Mouse (Mus musculus) intestine, embryonic 15.5 days (tissue): Measurements from ENCODE around the gene Mdn1. TPM values are rescaled to one million over a fixed set of nuclear protein-coding genes. Genes with fewer than 3 reads are reported as not detected.

ENCODE experiments used
- ATAC-seq: fragments of 200-750 bp; cut with Nextera tagmentation; 2 replicates; pipeline ENCODE4 v1.8.0; 2017; ENCODE audit warnings: moderate TSS enrichment, moderate library complexity
- H3K27ac ChIP-seq: fragments of 300-500 bp; sonication (generic); 2 replicates; pipeline ENCODE4 v1.5.1; 2015; ENCODE audit warnings: mild to moderate bottlenecking, inconsistent platforms
- H3K27me3 ChIP-seq: fragments of 300-500 bp; sonication (generic); replicated peaks from 2 replicates; pipeline ENCODE4 v1.6.1; 2015; ENCODE audit warnings: inconsistent platforms
- H3K36me3 ChIP-seq: fragments of 300-500 bp; sonication (generic); 2 replicates; pipeline ENCODE4 v1.6.1; 2015; ENCODE audit warnings: inconsistent platforms
- H3K4me1 ChIP-seq: fragments of 300-500 bp; sonication (generic); replicated peaks from 2 replicates; pipeline ENCODE4 v1.6.1; 2015; ENCODE audit warnings: inconsistent platforms
- H3K4me2 ChIP-seq: fragments of 300-500 bp; sonication (generic); replicated peaks from 2 replicates; pipeline ENCODE4 v1.6.1; 2015; ENCODE audit warnings: mild to moderate bottlenecking, inconsistent platforms
- H3K4me3 ChIP-seq: fragments of 300-500 bp; sonication (generic); replicated peaks from 2 replicates; pipeline ENCODE4 v1.5.1; 2015; ENCODE audit warnings: inconsistent platforms
- H3K9ac ChIP-seq: fragments of 300-500 bp; sonication (generic); 2 replicates; pipeline ENCODE4 v1.6.1; 2015; ENCODE audit warnings: inconsistent platforms
- H3K9me3 ChIP-seq: fragments of 300-500 bp; sonication (generic); 2 replicates; pipeline ENCODE4 v1.6.1; 2016; ENCODE audit warnings: inconsistent platforms
- WGBS: fragments of 180-500 bp; shearing (Covaris S2); methylation state at CpG from one replicate; pipeline ENCODE4 v1.1.7; 2015; 5-methylcytosine and 5-hydroxymethylcytosine counted together
- polyA plus RNA-seq: library from polyadenylated mRNA; unstranded; fragments of >200 nt; fragmentation: Nextera tagmentation; extraction: Ambion mirVana; gene quantifications from 2 replicates; pipeline ENCODE4 v1.2.1, GENCODE M21; 2015

The Mdn1 gene
- 10.8 and 13.8 TPM in 2 replicates for polyA plus RNA-seq

- Histone ChIP-seq H3K9me3 (no peaks in the 10 kb centered on the region), H3K4me1 (no peaks in the 10 kb centered on the region), H3K9ac (peak within 1 kb of the TSS; percentile 59), H3K4me3 (peak within 1 kb of the TSS; percentile 91), H3K36me3 (no peaks in the 10 kb centered on the region), H3K4me2 (peak within 1 kb of the TSS; percentile 67), H3K27me3 (no peaks in the 10 kb centered on the region), H3K27ac (peak within 1 kb of the TSS; percentile 48; the same call in 1 of the 2 replicates)
- under 1% methylated on average over 68 of the region's 68 CpGs for WGBS
- peak; percentile 93 for ATAC-seq
These were observed at the start of gene Mdn1 for GRCm38 (mm10) chr4:32656918-32657662. Gene Mdn1 (plus strand): TSS chr4:32657119.

DNA sequence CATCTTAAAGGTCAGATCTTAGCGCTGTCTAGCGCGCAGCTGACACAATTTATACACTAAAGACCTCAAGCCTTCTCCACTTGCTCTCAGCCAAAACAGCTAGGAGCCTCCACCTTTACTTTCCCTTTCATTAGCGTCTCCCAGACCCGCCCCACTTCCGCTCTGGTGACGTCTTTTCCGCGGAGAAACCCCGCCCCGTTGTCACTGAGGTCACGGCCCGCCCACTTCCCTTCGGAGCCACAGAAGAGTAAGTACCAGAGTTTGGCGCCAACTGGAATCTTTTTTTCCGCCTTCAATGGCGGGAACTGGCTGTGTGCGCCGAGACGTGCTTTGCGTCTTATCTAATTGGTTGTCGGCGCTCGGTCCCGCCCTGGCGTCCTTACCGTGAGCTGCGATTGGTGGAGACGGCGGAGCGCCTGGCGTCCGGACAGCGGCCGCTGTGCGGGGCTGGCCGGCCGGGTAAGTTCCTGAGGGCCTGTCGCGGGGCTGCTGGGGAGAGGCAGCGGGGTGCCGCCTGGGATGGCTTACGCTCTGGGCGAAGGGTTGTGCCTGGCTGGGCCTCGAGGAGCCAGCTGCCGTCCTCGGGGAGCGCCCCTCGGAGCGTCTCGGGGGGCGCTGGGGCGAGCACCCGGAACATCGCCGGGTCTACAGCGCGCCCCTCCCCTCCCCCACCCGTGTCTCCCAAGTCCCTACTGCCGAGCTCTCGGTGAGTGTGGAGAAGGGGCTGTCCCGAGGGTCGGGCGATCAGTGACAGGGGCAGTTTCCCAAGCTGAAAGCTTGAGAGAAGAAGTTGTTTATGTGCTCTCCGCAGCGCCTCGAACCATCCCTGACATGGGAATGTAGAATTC is 41.7 kb upstream of the Mdn1 start, which contains the start of gene Casp8ap2:
TSS of gene Casp8ap2 (plus strand) at position 418 of the 848 bp plus-strand sequence.
- H3K4me2 ChIP-seq = peak within 1 kb of the TSS; percentile 78
- H3K9ac ChIP-seq = peak within 1 kb of the TSS; percentile 78
- peak within 1 kb of the TSS; percentile 74 for H3K27ac ChIP-seq
- H3K36me3 ChIP-seq = no peaks in the 10 kb centered on the region
- H3K4me3 ChIP-seq = peak within 1 kb of the TSS; percentile 87
- peak; percentile 100 for ATAC-seq
- H3K27me3 ChIP-seq = no peaks in the 10 kb centered on the region
- under 1% methylated on average over 65 of the region's 67 CpGs for WGBS
- H3K9me3 ChIP-seq = no peaks in the 10 kb centered on the region
- H3K4me1 ChIP-seq = 0 out of 2 replicates have a peak, but pooled peaks cover 6% of the 10 kb centered on the region

DNA sequence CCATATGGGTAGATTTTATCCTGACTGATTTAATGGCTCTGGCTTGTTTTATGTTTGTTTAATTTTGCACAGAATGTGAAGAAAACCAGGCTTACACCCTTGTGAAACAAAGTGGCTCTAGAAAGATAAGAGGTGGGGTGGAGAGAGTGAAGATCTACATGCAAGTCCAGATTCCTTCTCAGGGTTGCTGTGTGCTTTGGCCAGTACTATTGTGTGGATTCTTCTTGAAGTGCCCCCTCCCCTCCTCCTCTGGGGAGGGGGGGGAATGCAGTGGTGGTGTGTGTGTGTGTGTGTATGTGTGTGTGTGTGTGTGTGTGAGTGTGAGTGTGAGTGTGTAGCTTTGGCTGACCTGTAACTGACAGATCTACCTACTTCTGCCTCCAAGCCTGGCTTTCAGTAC is 35.3 kb upstream of the Mdn1 start:
- Histone ChIP-seq H3K4me2 (no peak overlapping the region), H3K36me3 (no peaks in the 10 kb centered on the region), H3K9ac (no peak overlapping the region), H3K27me3 (no peaks in the 10 kb centered on the region), H3K4me1 (0 out of 2 replicates have a peak, but pooled peaks cover 2% of the 10 kb centered on the region), H3K27ac (no peak overlapping the region), H3K9me3 (no peaks in the 10 kb centered on the region), H3K4me3 (no peak overlapping the region)
- no peak for ATAC-seq

- no peaks in the 10 kb centered on the region for H3K9me3 ChIP-seq
- no peak overlapping the region for H3K27ac ChIP-seq
- no peak overlapping the region for H3K9ac ChIP-seq
- no peaks in the 10 kb centered on the region for H3K27me3 ChIP-seq
- H3K4me3 ChIP-seq = no peak overlapping the region
- no peaks in the 10 kb centered on the region for H3K4me1 ChIP-seq
- 64% methylated on average over 5 of the region's 5 CpGs for WGBS
- no peak for ATAC-seq
- no peak overlapping the region for H3K4me2 ChIP-seq
- H3K36me3 ChIP-seq = peaks cover 6% of the 10 kb centered on the region; the same call in 1 of the 2 replicates
These were observed 5.2 kb upstream of the Mdn1 start for GRCm38 (mm10) chr4:32651669-32652068.

DNA sequence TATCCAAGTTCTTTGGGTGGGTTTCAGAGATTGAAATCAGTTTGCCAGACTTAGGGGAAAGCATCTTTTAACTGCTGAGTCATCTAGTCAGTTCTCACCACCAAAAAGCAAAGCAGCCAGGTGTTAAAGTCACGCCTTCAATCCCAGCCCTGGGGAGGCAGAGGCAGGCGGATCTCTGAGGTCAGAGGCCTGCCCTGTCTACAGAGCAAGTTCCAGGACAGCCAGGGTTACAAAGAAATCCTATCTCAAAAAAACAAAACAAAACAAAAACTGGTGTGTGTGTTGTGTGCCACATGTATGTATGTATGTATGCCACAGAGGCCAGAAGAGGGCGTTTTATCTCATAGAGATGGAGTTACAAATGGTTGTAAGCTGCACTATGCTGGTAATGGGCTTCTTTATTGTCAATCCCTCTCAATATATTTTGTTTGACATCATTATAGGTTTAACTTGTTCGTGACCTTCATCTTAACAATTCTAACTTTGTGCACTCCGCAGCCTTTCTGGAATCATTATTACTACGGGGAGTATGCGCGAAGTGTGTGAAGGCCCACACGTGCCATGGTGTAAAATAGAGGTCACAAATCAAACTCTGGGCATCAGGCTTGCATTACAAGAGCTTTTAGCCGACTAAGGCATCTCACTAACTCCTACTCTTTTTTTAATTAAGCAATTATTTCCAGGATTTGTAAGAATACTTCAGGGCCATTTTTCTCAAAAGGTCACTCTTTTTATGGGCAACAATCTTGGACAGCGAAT is 594 bp upstream of the Mdn1 start:
- H3K9me3 ChIP-seq = no peaks in the 10 kb centered on the region
- H3K36me3 ChIP-seq = no peaks in the 10 kb centered on the region
- peak overlapping the region; percentile 59; the same call in 1 of the 2 replicates for H3K9ac ChIP-seq
- H3K27ac ChIP-seq = peak overlapping the region; percentile 48; the same call in 1 of the 2 replicates
- H3K4me2 ChIP-seq = peak overlapping the region; percentile 67
- H3K4me3 ChIP-seq = peak overlapping the region; percentile 91
- H3K27me3 ChIP-seq = no peaks in the 10 kb centered on the region
- ATAC-seq = peak; percentile 33
- no peaks in the 10 kb centered on the region for H3K4me1 ChIP-seq
- 55% methylated on average over 11 of the region's 11 CpGs for WGBS

- peaks cover 22% of the 10 kb centered on the region for H3K36me3 ChIP-seq
- H3K9me3 ChIP-seq = no peaks in the 10 kb centered on the region
- no peak for ATAC-seq
- H3K4me1 ChIP-seq = no peaks in the 10 kb centered on the region
- no peaks in the 10 kb centered on the region for H3K27me3 ChIP-seq
- no peak overlapping the region for H3K4me2 ChIP-seq
- H3K4me3 ChIP-seq = no peak overlapping the region
- 89% methylated on average over 4 of the region's 4 CpGs for WGBS
- no peak overlapping the region for H3K27ac ChIP-seq
- no peak overlapping the region for H3K9ac ChIP-seq
These were observed 8.9 kb downstream of the Mdn1 start for GRCm38 (mm10) chr4:32665843-32666242.

DNA sequence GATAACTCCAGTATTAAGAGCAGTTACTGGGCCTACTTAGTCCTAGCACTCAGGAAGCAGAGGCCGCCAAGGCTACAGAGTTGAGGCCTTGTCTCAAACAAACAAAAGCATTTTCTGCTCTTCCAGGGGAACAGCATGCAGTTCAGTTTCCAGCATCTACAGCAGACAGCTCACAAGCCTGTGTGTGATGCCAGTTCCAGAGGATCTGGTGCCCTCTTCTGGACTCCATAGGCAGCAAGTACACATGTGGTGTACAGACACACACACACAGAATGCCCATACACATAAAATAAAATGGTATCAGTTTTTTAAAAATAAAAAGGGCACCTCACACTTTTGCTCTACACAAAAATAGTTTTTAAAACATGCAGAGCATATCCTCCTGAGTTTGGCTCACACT is 11.4 kb downstream of the Mdn1 start:
- Histone ChIP-seq H3K4me2 (no peak overlapping the region), H3K9me3 (no peaks in the 10 kb centered on the region), H3K4me3 (no peak overlapping the region), H3K4me1 (no peaks in the 10 kb centered on the region), H3K27me3 (no peaks in the 10 kb centered on the region), H3K27ac (no peak overlapping the region), H3K36me3 (peaks cover 22% of the 10 kb centered on the region), H3K9ac (no peak overlapping the region)
- WGBS = 100% methylated on average over 1 of the region's 1 CpGs
- ATAC-seq = no peak

GRCm38 (mm10) chr4:32669825-32670224 is 12.9 kb downstream of the Mdn1 start:
- Histone ChIP-seq H3K4me3 (no peak overlapping the region), H3K27ac (no peak overlapping the region), H3K4me1 (no peaks in the 10 kb centered on the region), H3K9me3 (no peaks in the 10 kb centered on the region), H3K9ac (no peak overlapping the region), H3K36me3 (peaks cover 17% of the 10 kb centered on the region), H3K4me2 (no peak overlapping the region), H3K27me3 (no peaks in the 10 kb centered on the region)
- no peak for ATAC-seq
- WGBS = 77% methylated on average over 2 of the region's 2 CpGs

- H3K9ac ChIP-seq = no peak overlapping the region
- no peaks in the 10 kb centered on the region for H3K27me3 ChIP-seq
- no peak overlapping the region for H3K27ac ChIP-seq
- no peaks in the 10 kb centered on the region for H3K4me1 ChIP-seq
- ATAC-seq = no peak
- peaks cover 11% of the 10 kb centered on the region for H3K36me3 ChIP-seq
- no peak overlapping the region for H3K4me3 ChIP-seq
- no peak overlapping the region for H3K4me2 ChIP-seq
- WGBS = 72% methylated on average over 2 of the region's 2 CpGs
- no peaks in the 10 kb centered on the region for H3K9me3 ChIP-seq
These were observed 17.1 kb downstream of the Mdn1 start for GRCm38 (mm10) chr4:32674025-32674424.

GRCm38 (mm10) chr4:32677471-32677870 is 20.6 kb downstream of the Mdn1 start:
- Histone ChIP-seq H3K4me2 (no peak overlapping the region), H3K27me3 (no peaks in the 10 kb centered on the region), H3K9me3 (no peaks in the 10 kb centered on the region), H3K4me1 (no peaks in the 10 kb centered on the region), H3K36me3 (peaks cover 12% of the 10 kb centered on the region), H3K4me3 (no peak overlapping the region), H3K27ac (no peak overlapping the region), H3K9ac (no peak overlapping the region)
- 92% methylated on average over 3 of the region's 3 CpGs for WGBS
- ATAC-seq = no peak

GRCm38 (mm10) chr4:32680843-32681242 is 23.9 kb downstream of the Mdn1 start:
- Histone ChIP-seq H3K4me2 (no peak overlapping the region), H3K4me1 (no peaks in the 10 kb centered on the region), H3K4me3 (no peak overlapping the region), H3K36me3 (peaks cover 18% of the 10 kb centered on the region), H3K27me3 (no peaks in the 10 kb centered on the region), H3K9me3 (no peaks in the 10 kb centered on the region), H3K9ac (no peak overlapping the region), H3K27ac (no peak overlapping the region)
- ATAC-seq = no peak
- WGBS = 76% methylated on average over 3 of the region's 3 CpGs

- Histone ChIP-seq H3K4me3 (no peak overlapping the region), H3K9ac (no peak overlapping the region), H3K4me1 (no peaks in the 10 kb centered on the region), H3K4me2 (no peak overlapping the region), H3K27me3 (no peaks in the 10 kb centered on the region), H3K27ac (no peak overlapping the region), H3K9me3 (no peaks in the 10 kb centered on the region), H3K36me3 (peaks cover 14% of the 10 kb centered on the region)
- 55% methylated on average over 4 of the region's 4 CpGs for WGBS
- ATAC-seq = no peak
These were observed 25.6 kb downstream of the Mdn1 start for GRCm38 (mm10) chr4:32682471-32682870.
